Mouse (Mus musculus): Measurements from ENCODE around the gene Gm21915.

Gene Gm21915

DNA sequence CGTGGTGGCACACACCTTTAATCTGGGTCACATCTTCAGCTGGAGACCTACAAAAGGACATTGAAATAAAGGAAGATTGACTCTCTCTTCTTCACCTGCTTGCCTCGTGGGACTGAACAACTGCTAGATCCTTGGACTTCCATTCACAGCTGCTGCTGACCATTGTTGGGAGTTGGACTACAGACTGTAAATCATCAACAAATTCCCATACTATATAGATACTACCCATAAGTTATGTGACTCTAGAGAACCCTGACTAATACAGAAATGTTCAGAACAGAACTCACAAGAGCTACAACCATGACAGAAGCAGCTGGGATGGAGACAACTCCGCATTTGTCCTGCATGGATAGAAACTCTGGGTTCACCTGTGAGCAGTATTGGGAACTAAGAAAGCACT, at the start of gene Gm21915:
Gene Gm21915, plus strand, starts transcription at position 301 of the 400 bp plus-strand sequence.
- no peak for DNase-seq

- DNase-seq: no peak
Observed at GRCm38 (mm10) chr9:40622265-40622664, 48.1 kb upstream of the Gm21915 start.

- no peak for DNase-seq
Observed at GRCm38 (mm10) chr9:40622793-40623192, 47.6 kb upstream of the Gm21915 start.

GRCm38 (mm10) chr9:40625341-40625740, 45.1 kb upstream of the Gm21915 start:
- DNase-seq: no peak

- no peak for DNase-seq
Observed at GRCm38 (mm10) chr9:40626566-40626965, 43.8 kb upstream of the Gm21915 start.

DNA sequence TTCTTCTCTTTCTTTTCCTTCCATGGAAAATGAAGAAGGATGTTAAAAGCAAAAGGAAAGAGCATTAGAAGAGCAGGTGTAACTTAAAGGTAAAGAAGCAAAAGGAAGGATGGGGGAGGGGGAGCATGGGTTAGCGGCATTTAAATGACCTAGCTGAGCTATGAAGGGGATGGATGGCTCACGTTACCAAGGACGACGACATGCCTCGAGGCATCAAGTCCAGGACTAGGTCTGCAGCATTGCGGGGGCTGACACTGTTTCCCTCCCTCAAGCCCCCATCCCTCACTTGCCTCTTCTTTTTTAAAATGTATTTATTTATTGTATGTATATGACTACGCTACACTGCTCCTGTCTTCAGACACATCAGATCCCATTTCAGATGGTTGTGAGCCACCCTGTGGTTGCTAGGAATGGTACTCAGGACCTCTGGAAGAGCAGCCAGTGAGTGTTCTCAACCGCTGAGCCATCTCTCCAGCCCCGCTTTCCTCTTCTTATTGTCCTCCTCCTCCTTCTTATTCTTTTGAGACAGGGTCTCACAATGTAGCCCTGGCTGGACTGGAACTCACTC, 43.2 kb upstream of the Gm21915 start:
- DNase-seq: no peak

GRCm38 (mm10) chr9:40628130-40629069, 42.0 kb upstream of the Gm21915 start:
- DNase-seq: peak; percentile 94

DNA sequence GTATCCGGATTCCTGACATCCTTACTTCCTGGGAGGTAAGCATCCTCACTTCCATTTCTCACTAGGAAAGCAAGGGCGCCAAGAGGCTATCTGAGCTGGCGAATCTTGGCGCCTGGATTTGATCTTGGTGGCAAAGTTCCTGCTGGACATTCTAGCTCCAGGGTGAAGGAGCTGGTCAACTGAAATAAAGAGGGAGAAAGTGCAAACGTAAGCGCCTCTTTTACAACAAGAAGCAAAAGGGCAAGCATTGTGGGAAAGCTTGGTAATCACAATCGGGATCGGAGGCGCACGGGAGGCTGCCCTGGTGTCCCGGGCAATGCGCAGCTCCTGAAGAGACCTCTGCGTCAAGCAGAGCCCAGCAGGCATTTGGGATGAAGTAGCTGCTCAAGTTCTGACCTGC, 41.0 kb upstream of the Gm21915 start:
- no peak for DNase-seq

- DNase-seq: no peak
Observed at GRCm38 (mm10) chr9:40631101-40631500, 39.3 kb upstream of the Gm21915 start.

DNA sequence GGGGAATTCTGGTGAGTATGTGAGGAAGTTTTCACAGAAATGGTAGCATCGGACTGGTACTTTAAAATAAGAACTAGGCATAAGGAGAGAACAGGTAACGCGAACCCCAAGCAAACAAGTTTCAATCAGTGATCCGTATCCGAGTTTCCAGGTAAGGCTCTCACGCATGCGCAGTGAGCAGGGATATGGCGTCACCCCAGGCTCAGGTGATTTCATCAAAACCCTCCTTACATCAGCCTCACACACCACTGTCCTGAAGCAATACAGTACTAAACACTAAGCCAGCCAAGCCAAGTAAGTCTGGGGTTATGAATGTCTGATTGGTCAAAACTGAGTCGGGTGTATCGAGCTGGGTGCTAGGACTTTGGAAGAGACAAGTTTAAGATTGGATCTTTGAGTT, 38.9 kb upstream of the Gm21915 start:
- no peak for DNase-seq

DNA sequence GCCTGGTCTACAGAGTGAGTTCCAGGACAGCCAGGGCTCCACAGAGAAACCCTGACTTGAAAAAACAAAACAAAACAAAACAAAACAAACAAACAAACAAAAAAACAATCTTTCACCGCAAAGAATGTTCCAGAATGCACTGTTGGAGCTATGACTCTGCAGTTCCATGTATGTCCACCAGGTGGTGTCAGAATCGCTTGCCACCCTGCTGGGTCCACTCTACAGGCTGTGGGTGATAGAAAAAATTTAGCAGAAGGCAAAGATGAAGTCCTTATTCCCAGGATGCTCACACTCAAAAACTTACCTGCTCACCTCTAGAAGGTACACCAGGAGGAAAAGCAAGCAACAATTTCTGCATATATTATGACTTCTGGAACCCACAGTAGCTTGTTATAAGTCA, 34.4 kb upstream of the Gm21915 start:
- no peak for DNase-seq

GRCm38 (mm10) chr9:40637705-40638393, 32.6 kb upstream of the Gm21915 start:
- peak; percentile 89 for DNase-seq

DNA sequence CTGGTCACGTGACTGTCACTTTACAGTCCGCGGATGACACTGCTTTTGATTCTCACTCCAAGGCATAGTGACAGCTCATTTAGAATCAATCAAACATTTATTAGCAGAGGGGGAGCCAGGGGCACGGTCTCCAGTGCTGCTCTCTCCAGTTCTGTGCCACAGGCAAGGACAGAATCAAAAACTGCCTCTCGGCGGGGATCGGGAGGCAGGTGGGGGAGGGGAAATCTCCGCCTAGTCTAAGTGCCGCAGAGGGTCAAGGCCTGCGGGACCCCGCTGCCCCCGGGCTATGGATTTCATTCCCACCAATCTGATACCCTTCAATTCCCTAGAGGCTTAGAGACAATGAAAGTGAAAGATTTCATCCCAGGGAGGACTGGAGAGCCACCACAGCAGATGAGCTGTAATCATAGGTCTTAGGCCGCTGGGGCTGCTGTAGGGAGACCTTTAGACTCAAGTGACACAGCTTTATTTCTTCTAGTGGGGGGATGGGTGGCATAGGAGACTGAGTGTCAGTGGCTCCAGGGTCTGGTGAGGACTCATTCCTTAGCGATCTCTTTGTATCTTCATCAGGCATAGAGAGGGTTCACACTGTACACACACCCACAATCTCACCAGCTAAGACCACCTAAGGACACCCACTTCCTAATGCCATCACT, 31.9 kb upstream of the Gm21915 start:
- peak; percentile 94 for DNase-seq

- peak; percentile 97 for DNase-seq
Observed at GRCm38 (mm10) chr9:40639536-40640187, 30.8 kb upstream of the Gm21915 start.

DNA sequence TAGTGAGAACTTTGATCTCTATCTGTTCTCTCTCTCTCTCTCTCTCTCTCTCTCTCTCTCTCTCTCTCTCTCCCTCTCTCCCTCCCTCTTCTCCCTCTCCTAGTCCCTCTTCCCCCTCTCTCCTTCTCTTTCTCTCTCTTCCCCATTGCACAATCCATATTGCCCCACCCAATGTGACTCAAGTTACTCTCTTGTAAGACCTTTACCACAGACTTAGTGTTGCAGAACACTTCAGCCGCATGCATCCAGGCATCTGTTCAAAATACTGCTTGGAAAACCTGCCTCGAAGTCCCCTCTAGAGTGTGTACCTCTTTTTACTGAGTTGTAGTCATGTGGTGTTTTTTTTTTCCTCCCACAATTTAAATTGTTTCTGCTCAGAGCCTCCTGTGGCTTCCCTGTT, 29.1 kb upstream of the Gm21915 start:
- DNase-seq: no peak

DNA sequence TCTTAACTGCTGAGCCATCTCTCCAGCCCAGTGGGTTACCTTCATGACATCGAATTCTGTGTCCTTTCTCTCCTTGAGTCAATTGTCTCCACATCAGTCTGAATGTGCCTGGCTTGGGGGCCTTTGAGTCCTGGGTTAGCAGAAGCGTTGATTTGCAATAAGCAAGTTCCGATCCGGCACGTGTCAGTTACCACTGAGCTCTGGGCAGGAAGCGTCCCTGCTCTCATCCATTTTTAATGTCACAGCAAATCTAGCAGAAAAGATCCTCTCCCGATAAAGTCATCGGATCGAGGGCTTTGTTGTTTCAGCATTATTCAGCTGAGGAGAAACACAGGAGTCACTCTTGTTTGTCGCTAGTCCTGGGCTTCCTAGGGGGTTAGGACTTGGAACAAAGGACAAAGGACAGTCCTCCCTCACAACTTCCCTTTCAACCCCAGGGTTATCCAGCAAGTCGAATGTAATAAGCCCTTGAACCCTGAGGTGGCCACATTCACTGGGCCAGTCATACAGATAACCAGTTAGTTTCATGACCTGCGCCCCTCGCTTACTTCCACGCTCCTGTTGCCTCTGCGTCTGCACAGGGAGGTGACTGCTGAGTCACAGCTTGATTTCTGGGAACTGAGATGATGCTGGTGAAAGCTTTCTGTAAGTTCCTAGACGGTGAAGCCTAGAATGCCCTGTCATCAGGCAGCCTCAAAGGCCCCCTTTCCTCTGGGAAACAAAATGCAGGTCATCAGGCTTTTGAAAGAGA, 27.8 kb upstream of the Gm21915 start:
- DNase-seq: peak; percentile 89

DNA sequence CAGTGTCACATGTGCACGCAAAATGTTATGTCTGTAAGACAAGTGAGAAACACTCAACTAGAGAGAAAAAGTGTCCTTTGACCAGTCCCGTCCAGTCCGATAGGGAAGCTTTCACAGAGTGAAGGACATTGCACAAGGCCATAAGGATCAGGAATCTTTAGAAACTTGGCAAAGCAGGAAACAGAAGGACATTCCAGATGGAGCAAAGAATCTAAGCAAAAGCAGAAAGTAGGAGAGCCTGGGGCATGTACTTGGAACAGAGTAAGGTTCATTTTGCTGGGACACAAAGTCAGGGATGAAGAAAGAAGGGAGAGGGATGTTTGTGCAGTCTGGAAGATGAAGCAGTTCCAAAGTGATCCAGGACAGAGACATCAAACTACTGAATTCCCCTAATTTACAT, 21.0 kb upstream of the Gm21915 start:
- DNase-seq: no peak

GRCm38 (mm10) chr9:40649983-40650382, 20.4 kb upstream of the Gm21915 start:
- DNase-seq: no peak

DNA sequence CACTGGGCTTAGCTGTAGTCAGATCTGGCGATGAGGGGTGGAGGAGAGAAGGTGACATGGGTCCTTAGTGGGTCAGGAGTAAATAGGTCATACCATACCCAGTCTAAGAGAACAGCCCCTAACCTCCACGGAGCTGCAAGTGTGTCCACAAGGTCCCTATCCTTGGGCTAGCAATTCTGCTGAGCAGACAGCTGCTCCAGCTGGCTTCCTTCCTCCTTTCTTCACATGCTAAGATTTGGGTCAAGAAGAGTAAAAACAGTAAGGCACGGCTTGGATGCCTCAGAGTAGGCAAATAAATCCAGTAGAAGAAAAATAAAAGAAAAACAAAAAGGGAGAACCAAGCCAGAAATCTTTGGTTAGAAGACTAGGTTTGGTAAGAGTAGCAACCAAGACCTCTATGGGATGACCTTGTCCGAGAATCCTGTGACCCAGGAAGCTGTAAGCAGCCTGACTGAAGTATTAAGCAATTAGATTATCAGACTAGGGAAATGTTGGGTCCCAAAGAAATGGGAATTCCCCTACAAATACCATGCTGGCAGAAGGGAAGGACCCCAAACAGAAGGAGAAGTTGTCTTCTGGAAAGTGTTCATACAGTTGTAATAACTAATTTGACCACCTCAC, 19.1 kb upstream of the Gm21915 start:
- peak; percentile 96 for DNase-seq

- no peak for DNase-seq
Observed at GRCm38 (mm10) chr9:40652757-40653156, 17.7 kb upstream of the Gm21915 start.

DNA sequence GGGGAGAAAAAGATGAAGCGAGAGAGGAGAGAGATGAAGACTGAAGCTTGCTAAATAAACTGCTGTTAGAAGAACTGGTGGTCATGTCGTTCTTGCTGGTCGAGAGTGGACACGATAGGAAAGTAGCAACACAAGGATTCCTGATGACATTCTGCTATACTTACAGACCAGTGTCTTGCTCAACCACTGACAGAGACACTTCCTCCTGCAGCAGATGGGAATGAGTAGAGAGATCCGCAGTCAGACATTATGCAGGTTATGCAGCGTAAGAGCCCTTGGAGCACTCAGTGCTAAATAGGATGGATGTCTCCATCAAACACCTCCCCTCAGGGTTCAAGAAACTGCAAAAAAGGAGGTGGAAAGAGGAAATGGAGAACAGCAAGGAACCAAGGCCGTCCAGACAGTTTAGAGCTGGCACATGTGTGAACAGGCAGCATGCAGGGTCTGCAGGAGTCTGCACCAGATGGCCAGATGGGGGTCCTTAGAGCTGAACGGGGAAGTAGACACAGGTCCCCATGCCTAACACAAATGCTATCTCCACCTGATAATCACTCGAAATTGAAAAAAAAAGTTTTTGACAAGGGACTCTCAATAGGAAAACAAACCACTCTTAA, 4.1 kb upstream of the Gm21915 start:
- no peak for DNase-seq
